Mouse (Mus musculus) B cell, adult 2 months (primary cell): ENCODE data around the gene Fam118b.

Source experiments
- DNase-seq, 2 experiments: peaks; one replicate each; pipeline ENCODE4 v3.0.0; 2022

The Fam118b gene

GRCm38 (mm10) chr9:35263431-35263830, 4.2 kb downstream of the Fam118b start:
- DNase-seq, result no peak

DNA sequence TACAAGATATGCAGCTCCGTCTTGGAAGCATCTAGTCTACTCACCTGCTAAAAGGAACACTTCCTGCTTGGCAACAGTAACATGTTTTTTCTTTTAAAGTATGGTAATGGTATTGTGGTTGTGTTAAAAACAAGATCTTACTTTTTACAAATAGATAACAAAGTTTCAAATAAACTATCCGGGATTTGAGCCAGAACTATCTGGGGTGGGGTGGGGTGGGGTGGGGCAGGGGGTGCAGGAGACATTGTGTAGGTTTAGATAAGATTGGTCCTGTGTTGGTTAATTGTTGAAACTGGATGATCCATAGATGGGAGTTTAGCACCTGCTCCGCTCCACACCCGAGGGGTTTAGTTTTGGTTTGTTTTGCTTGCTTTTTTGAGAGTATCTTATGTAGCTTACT, 5.2 kb downstream of the Fam118b start:
- no peak for DNase-seq

GRCm38 (mm10) chr9:35257365-35257764, 10.2 kb downstream of the Fam118b start:
- no peak for DNase-seq

DNA sequence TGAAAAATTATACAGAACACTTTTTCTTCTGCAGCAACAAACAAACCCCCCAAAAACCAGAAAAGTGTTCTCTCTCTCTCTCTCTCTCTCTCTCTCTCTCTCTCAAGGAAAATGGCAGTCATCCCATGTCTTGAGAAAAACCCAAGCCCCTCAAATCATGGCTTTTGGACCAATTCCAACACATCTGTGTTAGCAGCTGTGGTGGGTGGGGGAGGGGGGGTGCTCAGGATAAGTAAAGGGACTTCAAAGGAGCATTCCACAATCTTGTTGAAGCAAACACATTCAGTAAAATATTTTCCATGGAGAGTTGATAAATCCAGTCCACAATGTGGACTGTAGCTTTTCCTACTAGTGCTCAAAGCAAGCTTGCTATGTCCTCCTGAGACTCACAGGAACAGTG, 18.1 kb downstream of the Fam118b start:
- DNase-seq, result no peak

DNA sequence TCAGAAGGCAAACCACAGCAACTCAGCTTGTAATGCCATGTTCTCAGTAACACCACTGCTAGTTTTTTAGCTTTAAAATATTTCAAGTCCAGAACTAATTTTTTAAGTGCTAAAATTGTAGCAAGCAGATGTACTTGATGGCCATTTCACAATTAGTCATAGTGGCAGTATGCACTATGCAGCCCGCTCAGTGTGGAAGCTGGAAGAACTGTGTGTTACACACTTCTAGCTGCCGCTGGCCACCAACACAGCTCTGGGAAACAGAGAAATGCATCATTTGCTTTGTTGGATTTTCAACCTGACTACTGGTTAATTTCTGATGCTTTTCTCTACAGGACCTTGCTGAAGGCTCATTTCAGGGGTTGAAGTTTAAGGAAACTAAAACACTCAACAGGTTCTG, 20.2 kb downstream of the Fam118b start:
- no peak for DNase-seq

DNA sequence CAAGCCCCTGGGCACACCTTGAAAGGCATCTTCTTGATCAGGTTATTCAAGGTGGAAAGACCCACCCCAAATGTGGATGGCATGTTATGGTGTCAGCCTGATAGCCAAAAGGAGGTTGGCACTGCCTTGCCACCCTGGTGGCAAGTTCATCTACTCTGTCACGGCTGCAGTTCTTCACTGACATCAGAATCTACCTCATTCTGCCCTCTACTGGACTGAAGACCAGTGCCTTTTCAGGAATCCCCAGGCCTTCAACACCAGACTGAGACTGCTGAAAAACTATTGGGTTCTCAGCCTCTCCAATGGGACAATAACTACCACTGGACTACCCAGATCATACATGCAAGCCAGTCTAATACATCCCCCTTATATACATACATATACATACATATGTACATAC, 27.9 kb downstream of the Fam118b start:
- no peak for DNase-seq

GRCm38 (mm10) chr9:35238915-35239571, 28.6 kb downstream of the Fam118b start:
- no peak for DNase-seq

DNA sequence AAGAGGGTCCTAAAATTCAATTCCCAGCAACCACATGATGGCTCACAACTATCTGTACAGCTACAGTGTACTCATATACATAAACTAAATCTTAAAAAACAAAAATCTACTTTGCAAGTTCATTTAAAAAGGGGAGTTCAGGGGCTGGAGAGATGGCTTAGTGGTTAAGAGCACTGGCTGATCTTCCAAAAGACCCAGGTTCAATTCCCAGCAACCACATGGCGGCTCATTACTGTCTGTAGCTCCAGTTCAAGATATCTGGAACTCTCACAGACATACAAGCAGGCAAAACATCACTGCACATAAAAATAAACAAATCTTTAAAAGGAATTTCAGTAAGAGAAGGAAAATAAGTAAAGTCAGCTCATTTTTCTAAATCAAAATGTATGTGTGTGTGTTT, 29.2 kb downstream of the Fam118b start:
- no peak for DNase-seq

DNA sequence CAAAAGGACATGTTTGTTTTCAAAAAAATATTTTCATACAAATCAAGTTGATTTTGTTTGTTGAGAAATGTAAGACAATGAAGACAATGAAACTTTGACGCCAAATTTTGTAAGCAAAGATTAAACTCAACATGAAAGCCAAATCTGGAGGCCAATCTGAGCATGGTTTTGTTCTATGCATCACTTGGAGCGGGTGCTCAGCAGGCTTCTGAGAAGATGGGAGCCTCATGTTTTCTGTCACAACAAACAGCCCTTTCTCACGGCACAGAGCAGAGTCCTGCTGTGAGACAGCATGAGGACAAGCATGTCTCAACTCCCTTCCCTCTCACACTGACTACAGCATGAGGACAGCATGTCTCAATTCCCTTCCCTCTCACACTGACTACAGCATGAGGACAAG, 31.6 kb downstream of the Fam118b start:
- no peak for DNase-seq

- DNase-seq, result no peak
Observed at GRCm38 (mm10) chr9:35228671-35229070, 38.9 kb downstream of the Fam118b start.

DNA sequence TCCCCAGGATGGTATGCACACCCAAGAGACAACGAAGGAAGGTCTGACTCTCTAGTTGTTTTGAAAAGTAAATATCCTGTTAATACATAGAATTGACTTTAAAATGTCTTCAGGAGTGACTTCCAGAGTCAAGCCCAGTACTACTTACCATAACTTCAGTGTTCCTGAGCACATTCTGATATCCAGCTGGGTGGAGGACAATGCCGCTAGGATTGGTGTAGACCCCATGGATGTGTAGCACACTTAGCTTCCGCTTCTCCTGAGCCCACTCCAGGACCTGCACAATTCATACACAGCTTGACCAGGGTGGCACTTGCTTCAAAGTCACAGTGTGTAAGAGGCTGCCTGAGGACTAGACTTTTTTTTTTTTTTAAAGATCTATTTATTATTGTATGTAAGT, 44.1 kb downstream of the Fam118b start:
- DNase-seq, result no peak

- DNase-seq, result no peak
Observed at GRCm38 (mm10) chr9:35217963-35218362, 49.6 kb downstream of the Fam118b start.

GRCm38 (mm10) chr9:35211573-35212511, 55.8 kb downstream of the Fam118b start:
- DNase-seq, result no peak

GRCm38 (mm10) chr9:35210542-35211474, 56.8 kb downstream of the Fam118b start, which contains the start of gene Foxred1:
TSS of gene Foxred1 (minus strand) at chr9:35211055.
- DNase-seq, result peak; percentile 99

- no peak for DNase-seq
Observed at GRCm38 (mm10) chr9:35204421-35204820, 63.2 kb downstream of the Fam118b start.

- DNase-seq, result no peak
Observed at GRCm38 (mm10) chr9:35203536-35203935, 64.1 kb downstream of the Fam118b start.

- DNase-seq, result no peak
Observed at GRCm38 (mm10) chr9:35200529-35201060, 67.0 kb downstream of the Fam118b start.

- DNase-seq, result peak; percentile 94
Observed at GRCm38 (mm10) chr9:35199772-35200471, 67.7 kb downstream of the Fam118b start, which contains the start of the genes Srpr and Tirap. TSS of gene Srpr (plus strand) at chr9:35200175. TSS of gene Tirap (minus strand) at chr9:35200291.

DNA sequence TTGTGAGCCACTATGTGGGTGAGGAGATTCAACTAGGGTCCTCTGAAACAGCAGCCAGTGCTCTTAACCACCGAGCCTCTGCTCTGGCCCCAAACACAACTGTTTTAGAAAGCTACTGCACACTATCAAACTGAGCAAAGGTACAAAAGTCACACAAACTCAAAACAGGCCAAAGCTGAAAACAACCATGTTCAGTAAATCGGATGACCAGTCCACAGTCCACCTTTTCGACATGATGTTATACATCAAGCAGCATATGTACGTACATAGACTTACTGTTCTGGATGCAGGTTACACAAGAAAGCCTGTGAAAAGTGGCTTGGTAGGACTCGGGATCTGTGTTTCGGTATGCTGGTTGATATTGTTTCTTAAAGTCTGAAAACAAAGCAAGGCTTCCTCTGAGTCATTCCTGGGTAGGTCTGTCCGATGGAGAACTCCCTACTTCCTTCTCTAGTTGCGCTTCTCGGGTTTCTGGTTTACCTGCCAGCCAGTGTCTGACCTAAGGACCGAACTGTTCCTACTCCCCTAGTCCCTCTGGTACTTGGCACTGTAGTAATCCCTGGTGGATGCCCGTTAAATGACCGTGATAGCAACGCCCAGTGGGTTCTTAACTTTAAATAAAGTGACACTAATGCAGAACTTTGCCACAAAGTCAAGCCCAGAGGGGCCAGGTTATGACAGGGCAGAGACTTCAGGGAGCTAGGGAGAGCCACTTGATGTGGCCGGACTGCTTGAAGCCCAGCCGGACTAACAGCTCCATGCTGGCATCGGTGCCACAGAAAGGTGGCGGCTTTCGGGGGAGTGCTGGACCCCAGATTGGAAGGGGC, 68.4 kb downstream of the Fam118b start:
- no peak for DNase-seq

DNA sequence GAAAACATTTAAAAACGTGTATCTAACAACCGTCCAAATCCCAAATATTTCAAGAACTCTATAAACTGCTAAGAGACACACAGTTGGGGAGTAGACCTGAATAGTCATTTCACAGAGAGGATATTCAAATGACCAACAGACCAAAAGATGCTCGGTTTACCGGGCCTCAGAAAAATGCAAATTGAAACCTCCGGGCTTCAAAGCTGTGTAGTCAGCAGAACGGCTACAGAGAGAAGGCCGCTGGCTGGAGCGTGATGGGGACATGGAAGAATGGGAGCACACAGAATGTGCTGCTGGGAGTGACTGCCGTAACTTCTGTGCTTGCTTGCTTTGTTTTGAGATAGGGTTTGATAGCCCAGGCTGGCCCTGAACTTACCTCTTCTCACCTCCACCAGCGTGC, 69.3 kb downstream of the Fam118b start:
- DNase-seq, result no peak

DNA sequence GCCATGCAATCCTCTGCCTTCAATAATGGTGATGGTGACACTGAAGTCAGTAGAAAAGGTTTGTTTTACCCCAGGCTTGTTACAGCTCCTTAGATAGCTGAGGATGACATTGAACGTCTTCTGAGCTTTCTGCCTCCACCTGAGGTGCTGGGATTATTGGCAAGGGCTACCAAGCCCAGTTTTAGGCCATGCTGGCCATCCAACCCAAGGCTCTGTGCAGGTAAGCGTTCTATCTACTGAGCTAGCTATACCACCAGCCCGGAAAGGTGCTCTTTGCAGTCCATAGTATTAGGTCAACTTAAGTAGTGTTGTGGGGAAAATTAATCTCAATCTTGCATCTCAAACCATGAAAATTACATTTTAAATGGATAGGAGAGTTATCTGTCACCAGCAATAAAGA, 70.0 kb downstream of the Fam118b start:
- no peak for DNase-seq
